Mouse (Mus musculus) left cerebral cortex, postnatal 36 days (tissue): ENCODE measurements around the gene Itga9. TPM values are rescaled to one million over a fixed set of nuclear protein-coding genes. Genes with fewer than 3 reads are reported as not detected.

Experiments used
- DNase-seq, 2 experiments: peaks; one replicate each; pipeline ENCODE4 v3.0.0; 2021 to 2022; ENCODE audit warnings: low spot score in 2 of 2, mixed read lengths in 1 of 2
- intact Hi-C: fragments of 180-260 bp; cut with DNase I; formaldehyde crosslinking; loops from one replicate; pipeline ENCODE4 v1.15.1; 2025
- total RNA-seq, 2 experiments: library from RNA; stranded (reverse); gene quantifications; 2 replicates each; pipeline ENCODE4 v1.2.3; 2021

The Itga9 gene
- total RNA-seq, 2 experiments from 2014 or later = 5.5 to 9.3 TPM

- intact Hi-C loops = no loop called here
- DNase-seq = no peak
These were observed 232.6 kb downstream of the Itga9 start for GRCm38 (mm10) chr9:118838910-118839667.

- intact Hi-C loops = no loop called here
- peak; percentile 5 to 8 for DNase-seq
These were observed 234.8 kb downstream of the Itga9 start for GRCm38 (mm10) chr9:118841247-118841646.

GRCm38 (mm10) chr9:118841907-118842432, 235.5 kb downstream of the Itga9 start:
- intact Hi-C loops = no loop called here
- DNase-seq = no peak

GRCm38 (mm10) chr9:118843711-118844110, 237.2 kb downstream of the Itga9 start:
- intact Hi-C loops = no loop called here
- DNase-seq = no peak

GRCm38 (mm10) chr9:118845003-118845402, 238.5 kb downstream of the Itga9 start:
- intact Hi-C loops = no loop called here
- DNase-seq = no peak

GRCm38 (mm10) chr9:118846766-118847165, 240.3 kb downstream of the Itga9 start:
- DNase-seq = no peak
- intact Hi-C loops = no loop called here

GRCm38 (mm10) chr9:118856665-118857064, 250.2 kb downstream of the Itga9 start:
- intact Hi-C loops = no loop called here

GRCm38 (mm10) chr9:118860613-118861141, 254.2 kb downstream of the Itga9 start:
- DNase-seq = no peak
- intact Hi-C loops = no loop called here

More at GRCm38 (mm10) chr9:118856665-118857064, 250.2 kb downstream of the Itga9 start:
- DNase-seq = no peak

- no peak for DNase-seq
- intact Hi-C loops = no loop called here
These were observed 255.7 kb downstream of the Itga9 start for GRCm38 (mm10) chr9:118862214-118862613.

- intact Hi-C loops = no loop called here
- DNase-seq = no peak
These were observed 256.4 kb downstream of the Itga9 start for GRCm38 (mm10) chr9:118862852-118863260.

GRCm38 (mm10) chr9:118863528-118863927, 257.0 kb downstream of the Itga9 start:
- no peak for DNase-seq
- intact Hi-C loops = no loop called here

- no peak for DNase-seq
- intact Hi-C loops = no loop called here
These were observed 260.5 kb downstream of the Itga9 start for GRCm38 (mm10) chr9:118866949-118867348.

GRCm38 (mm10) chr9:118867851-118868250, 261.4 kb downstream of the Itga9 start:
- no peak for DNase-seq
- intact Hi-C loops = no loop called here

- peak in 1 of 2 experiments; percentile 31 for DNase-seq
- intact Hi-C loops = no loop called here
These were observed 264.6 kb downstream of the Itga9 start for GRCm38 (mm10) chr9:118871089-118871488.

GRCm38 (mm10) chr9:118873031-118873430, 266.5 kb downstream of the Itga9 start:
- intact Hi-C loops = loop anchor here (2.0 kb wide), 1 partner anchor 266 kb away; the partner anchor contains the start of gene Itga9
- DNase-seq = no peak

- no peak for DNase-seq
- intact Hi-C loops = loop anchor here (2.0 kb wide), 1 partner anchor 267 kb away; the partner anchor contains the start of gene Itga9
These were observed 267.1 kb downstream of the Itga9 start for GRCm38 (mm10) chr9:118873596-118873995.

GRCm38 (mm10) chr9:118875705-118876104, 269.2 kb downstream of the Itga9 start:
- intact Hi-C loops = no loop called here
- no peak for DNase-seq

GRCm38 (mm10) chr9:118876902-118877301, 270.4 kb downstream of the Itga9 start:
- no peak for DNase-seq
- intact Hi-C loops = no loop called here

- DNase-seq = no peak
- intact Hi-C loops = no loop called here
These were observed 271.0 kb downstream of the Itga9 start for GRCm38 (mm10) chr9:118877365-118878008.

- intact Hi-C loops = no loop called here
- DNase-seq = no peak
These were observed 272.1 kb downstream of the Itga9 start for GRCm38 (mm10) chr9:118878596-118878995.
